Mouse (Mus musculus) right cerebral cortex, adult 18-20 months (tissue): ENCODE measurements around the gene 1700016D06Rik.

Experiments used
- DNase-seq: peaks from one replicate; pipeline ENCODE4 v3.0.0; 2022; ENCODE audit warnings: mixed read lengths

1700016D06Rik gene

GRCm38 (mm10) chr8:11633414-11633813, 67.4 kb downstream of the 1700016D06Rik start:
- no peak for DNase-seq

GRCm38 (mm10) chr8:11632406-11632805, 68.5 kb downstream of the 1700016D06Rik start:
- no peak for DNase-seq

GRCm38 (mm10) chr8:11629206-11629605, 71.7 kb downstream of the 1700016D06Rik start:
- no peak for DNase-seq

GRCm38 (mm10) chr8:11628506-11629132, 72.2 kb downstream of the 1700016D06Rik start:
- peak; percentile 77 for DNase-seq

GRCm38 (mm10) chr8:11627717-11628116, 73.1 kb downstream of the 1700016D06Rik start:
- DNase-seq, result no peak

GRCm38 (mm10) chr8:11625084-11625483, 75.8 kb downstream of the 1700016D06Rik start:
- no peak for DNase-seq

- DNase-seq, result no peak
Measured at GRCm38 (mm10) chr8:11619091-11619490, 81.8 kb downstream of the 1700016D06Rik start.

GRCm38 (mm10) chr8:11618063-11618462, 82.8 kb downstream of the 1700016D06Rik start:
- DNase-seq, result no peak

GRCm38 (mm10) chr8:11616294-11616693, 84.6 kb downstream of the 1700016D06Rik start:
- peak; percentile 28 for DNase-seq

- DNase-seq, result no peak
Measured at GRCm38 (mm10) chr8:11614126-11614835, 86.6 kb downstream of the 1700016D06Rik start.

- no peak for DNase-seq
Measured at GRCm38 (mm10) chr8:11608848-11609247, 92.0 kb downstream of the 1700016D06Rik start.
